Comparison of ENCODE assay signal across 24 mouse cellular contexts in genomic region chr9:44524235-44524826, GRCm38 (mm10). TPM values are rescaled to one million over a fixed set of nuclear protein-coding genes. Genes with fewer than 3 reads are reported as not detected.
DNase-seq lines count a peak whose midpoint lies in the region; TF ChIP-seq lines count a peak whose summit lies in the region.
"Had no signal": no experiment of that assay in that cellular context is flagged by ENCODE, and none has a peak within 500 bp of the region (broad histone marks: within the 10 kb centered on the region; RNA-seq: fewer than 3 reads in every experiment).

No protein-coding gene starts in this region.

- peak overlapping the region; percentile 77 for H3K9ac ChIP-seq in CH12.LX (ENCODE audit: insufficient read depth, low read depth)
- H3K9ac ChIP-seq: embryonic facial prominence, embryonic 13.5 days; embryonic facial prominence, embryonic 15.5 days; forebrain, embryonic 12.5 days; forebrain, embryonic 15.5 days; forebrain, postnatal 0 days had no signal

- intact Hi-C loops in left cerebral cortex, postnatal 14 days (cut with DNase I), result loop anchor here (5.0 kb wide), 1 partner anchor 58 kb away; no protein-coding TSS in a partner anchor

- peak overlapping the region; percentile 90 for H3K27ac ChIP-seq in spleen, adult 2 months (ENCODE audit: insufficient read depth, low read length)
- H3K27ac ChIP-seq in CH12.LX (ENCODE audit: insufficient read depth, low read depth), result peak overlapping the region; percentile 41; the same call in 1 of the 2 replicates
- H3K27ac ChIP-seq: embryonic facial prominence, embryonic 13.5 days; embryonic facial prominence, embryonic 15.5 days; forebrain, embryonic 10.5 days; forebrain, embryonic 12.5 days; forebrain, embryonic 15.5 days had no signal

- DNase-seq in spleen, adult 2 months (ENCODE audit: low read depth in 1 of 2, low spot score in 2 of 2), result no peak
- no peak for DNase-seq in spleen, adult 12 weeks (ENCODE audit: low spot score)
- DNase-seq in A20 (ENCODE audit: low read depth, low spot score), result peak; percentile 78
- DNase-seq in CH12.LX (ENCODE audit: extremely low read depth), result no peak
- peak; percentile 67 for DNase-seq in splenic B cell, adult 2 months (ENCODE audit: low read depth, low spot score)
- DNase-seq in adrenal gland, adult 18-20 months (ENCODE audit: low spot score in 2 of 2), result no peak
- no peak for DNase-seq in left cerebral cortex, postnatal 14 days (ENCODE audit: low spot score in 2 of 2)
- DNase-seq: adrenal gland, adult 8-10 months; adrenal gland, postnatal 36 days; cerebellum, adult 11 months; cerebellum, adult 18-20 months; cerebellum, adult 8-10 months; cerebellum, adult 9-11 months; cerebellum, postnatal 36 days; embryo, embryonic 11 days; forebrain, postnatal 0 days had no signal

- peak; percentile 72 for TF ChIP-seq EP300 in CH12.LX (IDR thresholded peaks at IDR 0.05; ENCODE audit: low read length)

- H3K36me3 ChIP-seq in spleen, adult 2 months (ENCODE audit: control insufficient read depth, insufficient read depth, low read length), result peaks cover 6% of the 10 kb centered on the region
- H3K36me3 ChIP-seq in CH12.LX (replicated peaks in 1 of 2; ENCODE audit: control insufficient read depth in 1 of 2, insufficient read depth in 1 of 2, low read length in 1 of 2), result peaks cover 0 to 27% of the 10 kb centered on the region in 2 experiments
- peaks cover 17% of the 10 kb centered on the region for H3K36me3 ChIP-seq in splenic B cell, adult 2 months (ENCODE audit: control insufficient read depth, insufficient read depth, low read length, poor library complexity, severe bottlenecking)
- H3K36me3 ChIP-seq: embryonic facial prominence, embryonic 13.5 days; embryonic facial prominence, embryonic 15.5 days; forebrain, embryonic 10.5 days; forebrain, embryonic 12.5 days; forebrain, embryonic 15.5 days had no signal

- in situ Hi-C loops in CH12.LX (cut with MboI; ENCODE audit: low pct_ligation_motif_present, low pct_unique_long_range_greater_than_20kb, low sequenced_read_pairs), result loop anchor here (5.0 kb wide), 2 partner anchors 43 to 83 kb away; no protein-coding TSS in a partner anchor

- H3K4me3 ChIP-seq in spleen, adult 2 months (ENCODE audit: extremely low read depth, insufficient read depth, insufficient read length), result peak overlapping the region; percentile 63
- peak overlapping the region; percentile 62 to 77 (median 63) for H3K4me3 ChIP-seq in CH12.LX (replicated peaks in 1 of 3; ENCODE audit: low read depth in 2 of 3, low read length in 2 of 3, poor library complexity in 1 of 3)
- H3K4me3 ChIP-seq: embryonic facial prominence, embryonic 13.5 days; embryonic facial prominence, embryonic 15.5 days; erythroblast, embryonic 14.5 days; forebrain, embryonic 10.5 days; forebrain, embryonic 12.5 days; forebrain, embryonic 15.5 days had no signal

- no peaks in the 10 kb centered on the region for H3K9me3 ChIP-seq in CH12.LX (replicated peaks; ENCODE audit: low read length)
- H3K9me3 ChIP-seq: embryonic facial prominence, embryonic 13.5 days; embryonic facial prominence, embryonic 15.5 days; forebrain, embryonic 10.5 days; forebrain, embryonic 12.5 days; forebrain, embryonic 15.5 days had no signal

- TF ChIP-seq RAD21 in CH12.LX (IDR thresholded peaks at IDR 0.05; ENCODE audit: low read depth, low read length), result no peak

- no peak for TF ChIP-seq CTCF in spleen, adult 2 months (IDR thresholded peaks at IDR 0.05; ENCODE audit: extremely low read depth, insufficient read depth, insufficient read length, insufficient replicate concordance)
- no peak for TF ChIP-seq CTCF in CH12.LX (conservative IDR thresholded peaks at IDR 0.05 in 1 of 2, IDR thresholded peaks at IDR 0.05 in 1 of 2; ENCODE audit: low read depth in 2 of 2, low read length in 2 of 2)

- WGBS in spleen, adult 2 months, result 32% methylated on average over 5 of the region's 5 CpGs

- H3K4me2 ChIP-seq in CH12.LX (ENCODE audit: insufficient read depth, low read depth, poor library complexity, severe bottlenecking), result peak overlapping the region; percentile 64
- H3K4me2 ChIP-seq: embryonic facial prominence, embryonic 13.5 days; embryonic facial prominence, embryonic 15.5 days; forebrain, embryonic 12.5 days; forebrain, embryonic 15.5 days had no signal

- H3K27me3 ChIP-seq in spleen, adult 2 months (ENCODE audit: control insufficient read depth, insufficient read depth, low read length), result no peaks in the 10 kb centered on the region
- no peaks in the 10 kb centered on the region for H3K27me3 ChIP-seq in CH12.LX (replicated peaks)
- no peaks in the 10 kb centered on the region for H3K27me3 ChIP-seq in splenic B cell, adult 2 months (ENCODE audit: control insufficient read depth, insufficient read depth, low read length, poor library complexity, severe bottlenecking)
- H3K27me3 ChIP-seq: embryonic facial prominence, embryonic 13.5 days; embryonic facial prominence, embryonic 15.5 days; forebrain, embryonic 12.5 days; forebrain, embryonic 15.5 days had no signal

- TF ChIP-seq POLR2A in spleen, adult 2 months (IDR thresholded peaks at IDR 0.05; ENCODE audit: low read depth, low read length), result no peak; the same call in 1 of the 2 replicates
- TF ChIP-seq POLR2A in CH12.LX (IDR thresholded peaks at IDR 0.05; ENCODE audit: low read depth, low read length), result no peak; the same call in 1 of the 2 replicates

- dilution Hi-C loops in CH12.LX (cut with MboI; ENCODE audit: extremely low pct_ligation_motif_present, extremely low pct_unique_long_range_greater_than_20kb, low sequenced_read_pairs), result no loop called here

- peaks cover 2% of the 10 kb centered on the region; the same call in 1 of the 2 replicates for H3K79me2 ChIP-seq in CH12.LX (replicated peaks; ENCODE audit: control insufficient read depth, extremely low read depth, insufficient read depth, poor library complexity, severe bottlenecking)

- peaks cover 29% of the 10 kb centered on the region; the same call in 1 of the 2 replicates for H3K4me1 ChIP-seq in spleen, adult 2 months (ENCODE audit: control insufficient read depth, insufficient read depth, insufficient read length)
- peaks cover 38 to 64% of the 10 kb centered on the region in 2 experiments for H3K4me1 ChIP-seq in CH12.LX (ENCODE audit: control insufficient read depth in 1 of 2, insufficient read depth in 2 of 2)
- H3K4me1 ChIP-seq: embryonic facial prominence, embryonic 13.5 days; embryonic facial prominence, embryonic 15.5 days; forebrain, embryonic 10.5 days; forebrain, embryonic 12.5 days; forebrain, embryonic 15.5 days had no signal

TF ChIP-seq in CH12.LX, 34 proteins besides CTCF, POLR2A, EP300 and RAD21:
- TF ChIP-seq TBP (conservative IDR thresholded peaks at IDR 0.05; ENCODE audit: low read depth, low read length) (0 out of 2 replicates have a peak, but pooled peaks have one; percentile 17), CHD1 (IDR thresholded peaks at IDR 0.05; ENCODE audit: low read depth, low read length) (peak; percentile 88; the same call in 1 of the 2 replicates), MEF2A (IDR thresholded peaks at IDR 0.05; ENCODE audit: borderline replicate concordance, low read depth, low read length) (peak; percentile 54; the same call in 1 of the 2 replicates), CHD2 (IDR thresholded peaks at IDR 0.05; ENCODE audit: low read length) (peak; percentile 38; the same call in 1 of the 2 replicates), SMC3 (IDR thresholded peaks at IDR 0.05; ENCODE audit: low read depth, low read length) (no peak), ZNF384 (IDR thresholded peaks at IDR 0.05; ENCODE audit: low read depth, low read length) (peak; percentile 52; the same call in 1 of the 2 replicates), ETS1 (conservative IDR thresholded peaks at IDR 0.05; ENCODE audit: low read depth, low read length) (peak; percentile 76), ZMIZ1 (IDR thresholded peaks at IDR 0.05; ENCODE audit: low read depth, low read length) (0 out of 2 replicates have a peak, but pooled peaks have one; percentile 42), SIN3A (IDR thresholded peaks at IDR 0.05; ENCODE audit: low read length) (peak; percentile 55; the same call in 1 of the 2 replicates), BHLHE40 (IDR thresholded peaks at IDR 0.05; ENCODE audit: low read depth, low read length) (peak; percentile 85), MAX (IDR thresholded peaks at IDR 0.05; ENCODE audit: low read length) (peak; percentile 66), TCF12 (IDR thresholded peaks at IDR 0.05; ENCODE audit: low read depth, low read length) (peak; percentile 84), USF2 (conservative IDR thresholded peaks at IDR 0.05; ENCODE audit: low read depth, low read length) (no peak), UBTF (IDR thresholded peaks at IDR 0.05; ENCODE audit: low read depth, low read length) (no peak)

RNA-seq across cellular contexts. Expression of gene Cxcr5, which starts 37.3 kb away (rescaled TPM):
- polyA plus RNA-seq in spleen, adult 2 months (2012; rRNA removed), result 133 and 154 TPM in 2 replicates
- total RNA-seq in CH12.LX (2012; rRNA removed) (27.7 and 30.2 TPM in 2 replicates), CH12.LX (2014; rRNA removed) (75.4 and 93.4 TPM in 2 replicates)
- polyA plus RNA-seq in CH12.LX (2012; ENCODE audit: insufficient read length, low read depth), result 61.2 and 70.5 TPM in 2 replicates
- total RNA-seq in adrenal gland, adult 18-20 months (2021), result under 1 TPM; 0.16 to 0.40 TPM
- not detected for total RNA-seq in left cerebral cortex, postnatal 14 days (2021)
- total RNA-seq: adrenal gland, postnatal 36 days; common myeloid progenitor, adult 5-6 weeks; forebrain, postnatal 0 days; MEL had no signal
- polyA plus RNA-seq: erythroblast, embryonic 14.5 days; forebrain, embryonic 15.5 days; forebrain, postnatal 0 days had no signal

RNA-seq across cellular contexts. Expression of gene Bcl9l, which starts 41.7 kb away (rescaled TPM):
- polyA plus RNA-seq in spleen, adult 2 months (2012; rRNA removed), result 42.2 and 50.3 TPM in 2 replicates
- 0.88 and 1.6 TPM in 2 replicates for total RNA-seq in CH12.LX (2012; rRNA removed)
- 0.08 and 0.67 TPM in 2 replicates for total RNA-seq in CH12.LX (2014; rRNA removed)
- 6.2 and 7.5 TPM in 2 replicates for polyA plus RNA-seq in CH12.LX (2012; ENCODE audit: insufficient read length, low read depth)
- total RNA-seq in adrenal gland, adult 18-20 months (2021), result 10 to 100 TPM; 41.3 to 46.6 TPM
- total RNA-seq in left cerebral cortex, postnatal 14 days (2021), result 10 to 100 TPM; 76.2 to 84.8 TPM

Comparison
In these comparisons a context has a peak if more than half of its experiments do, and no peak if none do; other contexts are left out.
1. DNase-seq: peak in A20 (single experiment) and splenic B cell, adult 2 months (single experiment); none in spleen, adult 2 months (0 of 2), spleen, adult 12 weeks (single experiment), CH12.LX (single experiment), adrenal gland, adult 18-20 months (0 of 2) and left cerebral cortex, postnatal 14 days (0 of 2).
2. RNA of gene Cxcr5, which starts 37.3 kb away (total RNA-seq): 27.7 to 93.4 TPM in CH12.LX; 0.16 to 0.40 TPM in adrenal gland, adult 18-20 months and not detected in left cerebral cortex, postnatal 14 days; every median in the first group is over 10 times any median in the second.
3. RNA of gene Bcl9l, which starts 41.7 kb away (total RNA-seq): 76.2 to 84.8 TPM in left cerebral cortex, postnatal 14 days and 41.3 to 46.6 TPM in adrenal gland, adult 18-20 months; 0.08 to 1.6 TPM in CH12.LX; every median in the first group is over 10 times any median in the second.